Mouse (Mus musculus) testis, postnatal 14 days (tissue): ENCODE data around the gene Cd8a.

Experiments used
- DNase-seq: peaks from one replicate; pipeline ENCODE4 v3.0.0; 2021; ENCODE audit warnings: low spot score

Gene Cd8a

DNA sequence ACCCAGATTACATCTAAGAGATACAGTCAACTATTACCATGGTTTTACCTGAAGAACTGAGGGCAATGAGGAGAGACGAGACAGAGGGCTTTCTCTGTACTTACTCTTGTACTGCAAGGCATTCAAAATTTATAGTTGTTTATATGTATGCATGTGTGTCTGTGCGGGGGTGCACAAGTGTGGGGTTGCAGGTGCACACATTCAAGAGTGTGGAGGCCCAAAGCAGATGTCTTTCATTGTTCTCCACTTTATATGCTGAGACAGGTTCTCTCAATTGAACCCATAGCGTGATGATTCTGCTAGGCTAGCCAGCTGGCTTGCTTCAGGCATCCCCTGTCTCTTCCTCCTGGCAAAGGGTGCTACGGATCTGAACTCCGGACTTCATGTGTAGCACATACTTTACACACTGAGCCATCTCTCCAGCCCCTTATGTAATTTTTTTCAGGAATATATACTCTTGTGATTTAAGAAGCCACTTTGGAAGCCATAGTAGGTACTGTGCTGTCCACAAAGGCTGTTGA, 2.1 kb upstream of the Cd8a start:
- no peak for DNase-seq

DNA sequence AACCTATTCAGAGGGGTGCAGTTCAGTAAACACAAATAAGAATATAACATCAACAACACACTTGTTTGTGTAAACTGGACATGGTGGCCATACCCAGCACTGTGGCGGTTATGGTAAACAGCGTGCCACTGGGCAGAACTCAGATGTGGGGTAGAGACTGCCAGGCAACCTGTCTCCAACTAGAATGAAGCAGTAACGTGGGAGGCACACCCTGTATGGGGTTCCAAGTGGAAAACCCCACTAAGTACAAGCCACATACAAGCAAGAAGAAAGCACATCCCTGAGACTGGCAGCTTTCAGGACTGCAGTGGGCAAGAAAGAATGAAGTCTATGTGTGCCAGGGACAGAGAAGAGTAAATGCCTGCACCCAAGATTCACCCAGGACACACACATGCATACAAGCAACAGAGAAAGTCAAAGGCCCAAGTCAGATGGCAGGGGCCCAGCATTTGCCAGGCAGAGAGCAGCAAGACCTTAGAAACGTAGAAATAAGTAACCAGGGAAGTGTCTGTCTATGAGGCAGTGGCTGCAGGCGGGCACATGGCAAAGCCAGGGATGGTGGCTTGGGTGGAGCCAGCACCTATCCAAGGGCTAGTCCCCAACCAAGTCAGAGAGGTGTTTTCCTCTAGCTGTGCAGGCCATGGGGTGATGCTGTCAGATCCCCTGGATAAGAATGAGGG, 1.0 kb upstream of the Cd8a start:
- DNase-seq, result no peak

DNA sequence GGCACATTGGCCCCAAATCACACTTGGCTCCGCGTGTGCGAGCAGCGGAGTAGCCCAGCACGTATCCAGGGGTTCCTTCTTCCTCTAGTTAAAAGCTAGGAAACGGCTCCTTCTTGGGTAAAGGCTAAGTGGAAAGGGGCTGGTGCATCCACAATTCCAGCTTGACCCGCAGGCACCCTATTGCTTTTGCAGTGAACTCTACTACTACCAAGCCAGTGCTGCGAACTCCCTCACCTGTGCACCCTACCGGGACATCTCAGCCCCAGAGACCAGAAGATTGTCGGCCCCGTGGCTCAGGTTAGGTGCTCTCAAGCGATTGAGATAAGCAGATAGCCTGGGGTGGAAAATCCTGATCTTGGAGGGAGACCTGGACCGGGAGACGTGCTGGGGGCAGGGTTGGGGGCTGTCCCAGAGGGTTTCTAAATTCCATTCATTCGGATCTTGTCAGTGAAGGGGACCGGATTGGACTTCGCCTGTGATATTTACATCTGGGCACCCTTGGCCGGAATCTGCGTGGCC, 1.1 kb downstream of the Cd8a start:
- DNase-seq, result no peak

DNA sequence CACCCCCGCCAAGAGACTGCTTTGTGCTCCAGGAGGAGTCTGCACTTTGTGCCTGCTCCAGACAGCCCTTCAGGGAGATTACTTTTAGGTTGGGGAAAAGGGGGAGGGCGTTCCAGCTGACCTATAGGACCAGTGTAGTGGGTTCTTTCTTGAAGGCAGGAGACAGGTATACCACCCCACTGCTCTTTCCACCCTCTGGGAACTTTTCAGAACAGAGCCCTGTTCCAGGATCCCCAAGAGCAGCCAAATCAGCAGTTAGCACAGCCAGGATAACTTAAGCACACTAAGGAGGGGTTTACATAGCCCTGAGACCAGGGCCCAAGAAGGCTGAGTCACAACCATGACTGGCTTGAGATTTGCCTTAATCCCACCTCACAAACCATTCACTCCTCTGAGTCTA, 1.7 kb downstream of the Cd8a start:
- no peak for DNase-seq

DNA sequence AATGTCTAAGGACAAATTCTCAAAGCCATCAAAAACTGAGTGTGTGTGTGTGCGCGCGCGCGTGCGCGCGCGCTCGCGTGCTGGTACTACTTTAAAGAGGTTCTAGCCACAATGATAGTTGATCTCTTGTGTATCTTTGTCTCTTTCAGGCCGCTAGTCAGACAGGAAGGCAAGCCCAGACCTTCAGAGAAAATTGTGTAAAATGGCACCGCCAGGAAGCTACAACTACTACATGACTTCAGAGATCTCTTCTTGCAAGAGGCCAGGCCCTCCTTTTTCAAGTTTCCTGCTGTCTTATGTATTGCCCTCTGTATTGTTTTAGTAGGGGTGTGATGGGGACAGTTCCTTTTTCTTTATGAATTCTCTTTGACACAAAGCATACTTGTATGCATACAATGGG, 3.5 kb downstream of the Cd8a start:
- no peak for DNase-seq

DNA sequence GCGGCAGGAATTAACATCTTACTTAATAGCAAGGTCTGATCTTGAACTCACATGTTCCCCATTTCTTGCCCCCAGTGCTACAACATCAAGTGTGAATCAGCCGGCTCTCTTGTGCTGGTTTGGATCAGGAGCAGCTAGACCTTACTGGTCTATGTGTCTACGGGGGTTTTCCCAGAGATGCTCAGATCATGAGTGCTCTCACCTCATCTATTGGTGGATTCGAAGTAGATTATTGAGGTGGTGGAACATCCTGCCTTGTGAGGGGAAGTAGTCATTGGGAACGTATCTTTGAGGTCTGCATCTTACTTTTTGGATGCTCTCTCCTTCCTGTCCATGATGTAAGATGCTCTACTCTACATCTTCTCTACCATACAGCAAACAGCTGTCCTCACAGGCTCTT, 8.4 kb downstream of the Cd8a start:
- DNase-seq, result no peak

DNA sequence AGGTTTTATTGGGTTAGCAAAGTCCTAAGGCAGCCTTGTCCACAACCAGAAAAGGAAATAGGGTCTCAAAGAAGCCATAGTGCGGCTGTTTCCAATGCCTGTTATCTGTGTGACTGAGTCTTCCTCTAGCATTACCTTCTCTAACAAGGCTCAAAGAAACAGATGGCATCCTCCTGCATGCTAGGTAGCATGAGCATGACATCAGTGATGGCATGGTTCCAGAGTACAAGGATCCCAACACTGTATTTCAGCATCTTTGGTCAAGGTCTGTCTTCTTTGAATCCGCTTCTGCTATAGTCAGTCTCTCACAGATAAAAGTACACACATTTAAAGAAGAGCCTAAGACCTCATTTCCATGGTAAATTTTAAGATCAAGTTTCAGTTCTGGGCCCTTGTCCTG, 17.3 kb downstream of the Cd8a start:
- DNase-seq, result no peak

DNA sequence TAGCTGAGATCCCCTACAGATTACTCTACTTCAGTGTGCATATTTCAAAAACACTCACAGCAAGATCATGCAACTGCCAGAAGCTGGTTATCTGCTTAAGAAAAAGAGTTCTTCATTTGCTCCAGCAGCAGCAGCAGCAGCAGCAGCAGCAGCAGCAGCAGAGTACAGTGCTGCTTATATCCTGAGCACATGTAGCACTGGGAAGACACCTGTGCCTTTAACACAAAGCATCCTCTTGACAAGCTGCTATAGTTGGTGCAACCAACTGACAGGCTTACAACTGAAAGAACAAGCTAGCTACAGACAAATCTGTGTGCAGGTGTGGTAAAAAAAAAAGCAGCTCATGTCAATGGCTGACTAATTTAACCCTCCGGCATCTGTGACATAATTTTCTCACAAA, 22.8 kb downstream of the Cd8a start:
- no peak for DNase-seq

DNA sequence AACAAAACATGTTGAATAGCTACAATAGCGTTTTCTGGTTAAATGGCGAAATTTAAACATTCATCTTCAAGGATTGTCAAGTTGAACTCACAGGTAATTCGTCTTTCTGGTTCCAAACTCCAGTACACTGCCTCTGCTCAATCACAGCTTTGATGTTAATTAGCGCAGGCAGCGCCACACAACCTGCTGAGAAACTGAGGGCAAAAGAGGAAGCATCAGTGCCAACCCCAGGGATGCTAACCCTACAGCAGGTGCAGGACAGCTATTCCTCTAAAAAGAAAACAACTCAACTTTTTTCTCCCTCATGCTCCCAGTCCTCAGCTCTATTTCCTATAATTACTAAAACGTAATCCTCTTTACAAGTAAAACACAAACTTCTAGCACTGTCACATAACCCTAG, 23.5 kb downstream of the Cd8a start:
- no peak for DNase-seq

DNA sequence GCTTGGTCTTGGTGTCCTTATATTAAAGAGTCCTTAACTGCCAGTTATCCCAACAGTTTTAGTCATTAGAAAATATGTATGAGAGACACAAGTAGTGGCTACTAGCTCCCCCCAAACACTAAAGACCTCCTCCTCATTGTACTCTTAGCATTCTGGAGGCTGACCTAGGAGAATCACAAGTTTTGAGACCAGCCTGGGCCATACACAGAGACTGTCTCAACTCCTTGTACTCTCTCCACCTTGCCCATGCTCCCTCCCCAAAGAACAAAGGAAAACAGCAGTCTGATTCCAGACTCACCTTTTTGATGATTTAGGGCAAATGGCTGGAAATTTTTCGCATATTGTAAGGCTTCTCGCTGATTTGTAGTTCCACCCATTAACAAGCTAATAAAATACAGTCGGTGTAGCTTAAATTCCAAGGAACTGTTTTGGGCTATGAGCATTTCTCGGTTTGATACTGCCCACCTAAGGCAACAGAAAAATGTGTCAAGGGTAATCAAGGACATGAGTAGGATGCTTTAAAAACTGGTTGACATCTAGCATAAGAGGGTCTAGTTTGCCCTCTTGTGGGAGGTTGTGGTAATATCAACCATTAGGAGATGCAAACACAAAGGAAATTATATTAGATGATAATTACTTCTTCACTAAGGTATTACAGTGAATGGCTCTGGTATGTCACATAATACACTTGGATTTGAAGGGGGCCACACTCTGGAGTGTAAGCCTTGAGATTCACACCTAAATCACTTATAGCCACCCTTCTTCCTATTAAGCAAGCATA, 25.8 kb downstream of the Cd8a start:
- no peak for DNase-seq

DNA sequence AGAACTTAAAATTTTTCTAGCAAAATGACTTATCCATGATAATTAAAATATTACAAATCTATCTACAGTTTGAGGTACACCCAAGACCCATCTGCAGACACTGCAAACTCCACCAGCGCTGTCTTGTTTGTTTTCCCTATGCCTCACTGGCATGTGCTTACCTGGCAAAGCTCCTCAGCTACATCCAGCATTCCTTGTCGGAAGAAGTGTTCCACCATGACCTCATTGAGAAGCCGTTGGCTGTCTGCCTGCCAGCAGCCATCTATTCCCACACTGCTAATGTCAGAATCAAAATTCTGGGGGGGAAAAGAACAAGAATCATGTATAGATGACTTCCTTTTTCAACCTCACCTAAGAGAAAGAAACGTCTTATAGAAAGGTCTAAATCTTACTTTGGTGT, 41.4 kb downstream of the Cd8a start:
- no peak for DNase-seq

DNA sequence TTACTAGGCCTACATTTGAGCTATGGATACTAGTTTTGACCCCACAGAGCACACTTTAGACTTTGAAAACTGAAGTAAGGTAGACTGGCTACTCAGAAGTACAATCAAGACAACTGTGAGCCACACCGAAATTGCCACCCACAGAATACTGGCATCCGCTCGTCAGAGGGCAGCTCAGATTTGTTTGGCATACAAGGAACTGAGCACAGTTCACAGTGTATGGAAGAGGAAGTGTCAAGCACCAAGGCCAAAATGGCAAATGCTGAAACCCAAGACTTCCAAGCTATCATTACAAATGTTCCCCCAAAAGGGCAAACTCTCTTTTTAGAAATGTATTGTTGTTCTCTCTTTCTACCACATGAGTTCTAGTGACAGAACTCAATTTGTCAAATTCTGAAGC, 42.2 kb downstream of the Cd8a start:
- no peak for DNase-seq

DNA sequence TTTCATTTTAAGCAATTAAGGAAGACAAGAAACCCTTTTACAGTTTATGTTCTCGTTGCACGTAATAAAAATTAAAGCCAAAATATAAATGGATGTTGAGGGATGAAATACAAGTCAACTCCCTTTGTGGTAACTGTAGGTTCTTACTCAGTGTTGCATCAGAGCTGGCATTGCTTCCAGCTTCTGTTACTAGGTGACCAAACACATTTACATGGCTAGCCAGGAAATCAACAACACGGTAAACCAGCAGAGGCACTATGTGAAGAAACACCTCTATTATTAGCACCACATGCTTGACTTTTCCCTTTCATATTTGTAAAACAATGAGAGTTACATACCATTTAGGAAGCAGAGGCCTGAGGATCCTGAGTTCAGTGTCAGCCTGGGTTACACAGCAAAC, 45.6 kb downstream of the Cd8a start:
- no peak for DNase-seq

DNA sequence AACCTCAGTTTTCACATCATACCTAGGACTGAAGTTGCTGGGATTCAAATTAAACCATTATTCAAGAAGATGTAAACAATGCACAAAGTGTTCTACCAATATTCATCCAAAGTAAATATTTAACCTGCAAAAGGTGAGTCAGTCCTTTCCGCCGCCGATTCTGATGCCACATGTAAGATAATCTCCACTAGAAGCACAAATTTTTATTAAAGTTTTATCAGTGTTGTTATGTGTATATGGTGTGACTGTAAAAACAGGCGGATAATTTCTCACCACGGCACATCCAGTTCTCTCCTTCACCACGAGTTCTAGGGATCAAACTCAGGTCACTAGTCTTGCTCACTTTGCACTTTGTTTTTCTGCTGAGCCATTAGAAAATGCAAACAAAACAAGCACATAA, 47.6 kb downstream of the Cd8a start:
- DNase-seq, result no peak

DNA sequence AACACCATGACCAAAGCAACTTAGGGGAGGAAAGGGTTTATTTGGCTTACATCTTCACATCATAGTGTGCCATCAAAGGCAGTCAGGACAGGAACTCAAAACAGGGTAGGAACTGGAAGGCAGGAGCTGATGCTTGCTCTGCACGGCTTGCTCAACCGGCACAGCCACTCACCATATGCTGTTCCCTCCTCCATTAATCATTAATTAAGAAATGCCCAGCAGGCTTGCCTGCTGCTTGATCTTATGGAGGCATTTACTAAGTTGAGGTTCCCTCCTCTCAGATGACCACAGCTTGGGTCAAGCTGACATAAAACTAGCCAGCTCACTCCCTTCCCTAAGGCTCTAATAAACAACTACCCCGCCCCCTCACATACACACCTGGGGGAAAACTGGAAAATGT, 48.9 kb downstream of the Cd8a start:
- no peak for DNase-seq

DNA sequence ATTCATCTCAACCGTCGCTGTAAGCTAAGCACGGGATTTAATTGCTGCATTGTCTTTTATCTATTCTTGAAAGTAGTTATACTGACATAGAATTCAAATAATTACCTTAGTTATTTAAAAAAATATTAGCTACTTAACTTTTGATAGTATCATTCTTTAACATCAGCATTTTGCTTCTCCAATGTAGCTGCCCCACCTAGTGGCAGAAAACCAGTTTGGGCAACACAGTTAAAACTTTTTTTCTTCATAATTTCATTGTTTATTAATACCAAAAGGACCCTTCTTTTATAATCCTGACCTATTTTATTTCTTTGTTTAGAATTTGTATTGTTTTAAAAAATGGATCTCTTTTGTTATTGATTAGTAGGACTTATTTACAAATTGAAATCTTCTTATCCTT, 49.9 kb downstream of the Cd8a start:
- DNase-seq, result no peak

DNA sequence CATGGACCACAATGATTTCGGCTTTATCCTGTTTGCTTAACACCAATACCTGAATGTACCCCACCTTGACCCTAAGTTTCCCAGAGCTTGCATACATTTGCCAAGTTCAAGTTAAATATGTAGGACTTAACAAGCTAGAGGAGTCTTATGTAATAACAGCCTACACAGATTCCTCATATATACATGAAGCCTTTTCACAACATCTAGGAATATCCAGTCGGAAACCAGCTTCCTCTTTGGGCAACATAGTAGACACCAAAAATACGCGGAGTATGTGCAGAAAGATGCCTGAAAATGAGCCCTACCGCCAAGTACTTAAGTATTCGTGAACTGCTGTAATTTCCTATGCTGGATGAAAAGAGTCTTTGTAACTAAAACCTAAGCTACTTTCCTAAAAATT, 52.5 kb downstream of the Cd8a start:
- no peak for DNase-seq

DNA sequence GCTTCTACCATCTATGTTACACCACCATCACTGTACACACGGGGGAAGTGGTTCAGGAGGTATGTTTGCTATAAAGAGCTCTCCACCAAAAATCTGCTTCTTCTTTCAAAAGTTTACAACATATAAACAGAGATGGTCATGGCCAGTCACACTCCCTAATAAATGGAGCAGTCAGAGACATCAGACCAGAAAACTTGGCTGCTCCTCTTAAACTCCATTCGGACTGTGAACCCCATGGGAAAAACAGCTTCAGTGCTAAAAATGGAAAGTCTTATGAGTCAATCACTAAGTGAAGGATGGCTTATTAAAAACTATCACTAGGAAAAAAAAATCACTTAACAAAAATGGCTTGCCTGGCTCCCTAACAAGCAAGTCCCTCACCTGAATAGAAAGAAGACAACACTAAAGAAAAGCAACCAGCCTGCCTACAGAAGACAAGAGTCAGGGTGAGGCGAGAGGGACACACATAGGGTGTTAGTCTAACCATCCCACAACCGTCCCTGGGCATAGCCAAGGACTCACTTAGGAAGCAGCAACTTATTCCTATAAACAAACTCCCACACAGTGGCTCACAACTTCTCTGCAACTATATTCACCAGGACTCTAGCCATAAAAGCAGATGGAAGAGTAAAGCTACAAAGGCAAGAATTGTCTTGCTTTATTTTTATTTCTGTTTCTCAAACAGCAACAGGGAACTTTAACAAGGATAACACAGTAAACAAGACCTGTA, 54.9 kb downstream of the Cd8a start:
- DNase-seq, result no peak
